Mouse (Mus musculus): Measurements from ENCODE around the gene Nadk2. TPM values are rescaled to one million over a fixed set of nuclear protein-coding genes. Genes with fewer than 3 reads are reported as not detected.

The Nadk2 gene
- 10 to 100 TPM; 28.1 TPM for total RNA-seq (2021)

GRCm38 (mm10) chr15:9070912-9071555 lies at the start of gene Nadk2:
Nadk2 (plus strand) TSS chr15:9071260.
- DNase-seq = peak; percentile 100
- intact Hi-C loops (cut with DNase I) = no loop called here

- intact Hi-C loops (cut with DNase I) = no loop called here
- DNase-seq = no peak
These were observed 15.4 kb upstream of the Nadk2 start for GRCm38 (mm10) chr15:9055704-9056103.

- intact Hi-C loops (cut with DNase I) = no loop called here
- no peak for DNase-seq
These were observed 11.2 kb upstream of the Nadk2 start for GRCm38 (mm10) chr15:9059856-9060255.

GRCm38 (mm10) chr15:9061150-9061882 lies 9.7 kb upstream of the Nadk2 start:
- DNase-seq = no peak
- intact Hi-C loops (cut with DNase I) = no loop called here

GRCm38 (mm10) chr15:9068881-9069280 lies 2.2 kb upstream of the Nadk2 start:
- no peak for DNase-seq
- intact Hi-C loops (cut with DNase I) = no loop called here

- no peak for DNase-seq
- intact Hi-C loops (cut with DNase I) = no loop called here
These were observed 707 bp upstream of the Nadk2 start for GRCm38 (mm10) chr15:9070353-9070752.

GRCm38 (mm10) chr15:9071556-9072544 lies 790 bp downstream of the Nadk2 start:
- intact Hi-C loops (cut with DNase I) = no loop called here

GRCm38 (mm10) chr15:9072630-9073029 lies 1.6 kb downstream of the Nadk2 start:
- no peak for DNase-seq
- intact Hi-C loops (cut with DNase I) = no loop called here

More at GRCm38 (mm10) chr15:9071556-9072544, 790 bp downstream of the Nadk2 start:
- peak; percentile 50 for DNase-seq

GRCm38 (mm10) chr15:9073067-9073608 lies 2.1 kb downstream of the Nadk2 start:
- DNase-seq = no peak

GRCm38 (mm10) chr15:9073684-9074083 lies 2.6 kb downstream of the Nadk2 start:
- no peak for DNase-seq
- intact Hi-C loops (cut with DNase I) = no loop called here

More at GRCm38 (mm10) chr15:9073067-9073608, 2.1 kb downstream of the Nadk2 start:
- intact Hi-C loops (cut with DNase I) = no loop called here

GRCm38 (mm10) chr15:9074139-9074538 lies 3.1 kb downstream of the Nadk2 start:
- no peak for DNase-seq
- intact Hi-C loops (cut with DNase I) = no loop called here

GRCm38 (mm10) chr15:9074671-9075070 lies 3.6 kb downstream of the Nadk2 start:
- no peak for DNase-seq
- intact Hi-C loops (cut with DNase I) = no loop called here

- intact Hi-C loops (cut with DNase I) = no loop called here
These were observed 4.6 kb downstream of the Nadk2 start for GRCm38 (mm10) chr15:9075608-9076200.

GRCm38 (mm10) chr15:9078481-9079300 lies 7.6 kb downstream of the Nadk2 start:
- no peak for DNase-seq
- intact Hi-C loops (cut with DNase I) = no loop called here

More at GRCm38 (mm10) chr15:9075608-9076200, 4.6 kb downstream of the Nadk2 start:
- no peak for DNase-seq

GRCm38 (mm10) chr15:9079626-9080025 lies 8.6 kb downstream of the Nadk2 start:
- no peak for DNase-seq
- intact Hi-C loops (cut with DNase I) = no loop called here

GRCm38 (mm10) chr15:9080206-9080605 lies 9.1 kb downstream of the Nadk2 start:
- no peak for DNase-seq
- intact Hi-C loops (cut with DNase I) = no loop called here

- DNase-seq = no peak
- intact Hi-C loops (cut with DNase I) = no loop called here
These were observed 10.2 kb downstream of the Nadk2 start for GRCm38 (mm10) chr15:9081294-9081693.

GRCm38 (mm10) chr15:9082753-9083152 lies 11.7 kb downstream of the Nadk2 start:
- intact Hi-C loops (cut with DNase I) = no loop called here
- DNase-seq = no peak

GRCm38 (mm10) chr15:9086813-9087212 lies 15.8 kb downstream of the Nadk2 start:
- DNase-seq = no peak
- intact Hi-C loops (cut with DNase I) = no loop called here
